Mouse (Mus musculus): ENCODE results near the gene Morn1. TPM values are rescaled to one million over a fixed set of nuclear protein-coding genes. Genes with fewer than 3 reads are reported as not detected.

The Morn1 gene
- total RNA-seq, 1 experiment from 2014 or later = 8.6 TPM

DNA sequence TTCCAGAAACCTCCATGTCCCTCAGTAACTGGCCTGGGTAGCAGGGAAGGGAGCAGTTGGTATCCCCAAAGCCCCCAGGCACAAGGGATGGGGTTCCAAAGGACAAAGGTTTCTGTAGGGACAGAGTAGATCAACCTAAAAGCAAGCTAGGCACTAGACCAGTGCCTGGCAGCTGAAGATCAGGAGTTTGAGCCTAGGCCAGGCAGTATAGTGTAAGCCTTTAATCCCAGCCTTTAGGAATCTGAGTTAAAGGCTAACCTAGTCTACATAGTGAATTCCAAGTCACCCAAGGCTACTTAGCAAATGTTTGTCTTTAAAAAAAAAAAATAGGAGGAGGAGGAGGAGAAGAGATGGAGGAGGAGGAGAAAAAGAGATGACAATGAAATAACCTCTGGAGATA lies 102.4 kb downstream of the Morn1 start:
- no peak for ATAC-seq (replicated peaks in 1 of 2; ENCODE audit: insufficient read depth in 1 of 2, low FRiP score in 2 of 2, low TSS enrichment in 1 of 2, low read depth in 1 of 2, poor library complexity in 2 of 2, severe bottlenecking in 2 of 2)

- ATAC-seq (replicated peaks in 1 of 2; ENCODE audit: insufficient read depth in 1 of 2, low FRiP score in 2 of 2, low TSS enrichment in 1 of 2, low read depth in 1 of 2, poor library complexity in 2 of 2, severe bottlenecking in 2 of 2) = no peak
Measured at GRCm38 (mm10) chr4:155189711-155190139, 103.3 kb downstream of the Morn1 start.

DNA sequence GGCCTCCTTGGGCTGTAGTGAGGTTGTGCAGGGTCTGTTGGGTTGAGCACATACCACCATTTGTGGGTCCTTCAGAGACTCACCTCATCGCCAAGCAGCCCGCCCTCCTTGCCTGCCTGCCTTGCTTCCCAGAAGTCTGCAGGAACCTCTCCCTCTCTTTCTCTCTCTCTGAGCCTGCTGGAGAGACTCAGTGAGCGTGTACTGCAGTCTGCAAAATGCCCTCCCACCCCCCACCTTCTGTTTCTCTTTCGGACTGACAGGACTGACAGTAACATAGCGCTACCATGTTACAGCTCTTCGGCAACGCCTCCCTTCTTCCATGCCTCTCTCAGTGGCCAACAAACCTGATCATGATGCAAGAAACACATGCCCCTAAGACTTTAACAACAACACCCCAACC lies 103.9 kb downstream of the Morn1 start:
- ATAC-seq (replicated peaks in 1 of 2; ENCODE audit: insufficient read depth in 1 of 2, low FRiP score in 2 of 2, low TSS enrichment in 1 of 2, low read depth in 1 of 2, poor library complexity in 2 of 2, severe bottlenecking in 2 of 2) = no peak

Other genes with a start within 250 kb of the Morn1 start
- not detected in 2 replicates for gene Ttc34, start 249.1 kb upstream of the Morn1 start, total RNA-seq (2017)
- gene Mmel1, start 217.0 kb upstream of the Morn1 start, total RNA-seq (2017) = not detected in 2 replicates
- gene Fam213b, start 187.4 kb upstream of the Morn1 start, total RNA-seq (2017) = 0.94 and 2.0 TPM in 2 replicates
- 29.9 and 48.0 TPM in 2 replicates for gene Tnfrsf14, start 158.0 kb upstream of the Morn1 start, total RNA-seq (2017)
- gene Hes5, start 125.7 kb upstream of the Morn1 start, total RNA-seq (2017) = 1.4 TPM in 1 of 2 replicates, not detected in the other
- 26.7 and 41.8 TPM in 2 replicates for gene Pank4, start 122.5 kb upstream of the Morn1 start, total RNA-seq (2017)
- 0.19 TPM in 1 of 2 replicates, not detected in the other for gene Plch2, start 29.8 kb upstream of the Morn1 start, total RNA-seq (2017)
- 12.9 and 14.6 TPM in 2 replicates for gene Pex10, start 19.6 kb upstream of the Morn1 start, total RNA-seq (2017)
- 113 and 117 TPM in 2 replicates for gene Rer1, start 195 bp upstream of the Morn1 start, total RNA-seq (2017)
- 10.5 and 12.5 TPM in 2 replicates for gene Ski, start 136.0 kb downstream of the Morn1 start, total RNA-seq (2017)
- 16.9 and 27.5 TPM in 2 replicates for gene Faap20, start 163.2 kb downstream of the Morn1 start, total RNA-seq (2017)